Mouse (Mus musculus) heart, postnatal 36 days (tissue): ENCODE measurements around the gene AC134908.4. TPM values are rescaled to one million over a fixed set of nuclear protein-coding genes. Genes with fewer than 3 reads are reported as not detected.

Experiments used
- DNase-seq, 2 experiments: peaks; one replicate each; pipeline ENCODE4 v3.0.0; 2021 to 2022
- intact Hi-C: fragments of 180-260 bp; cut with DNase I; formaldehyde crosslinking; loops from one replicate; pipeline ENCODE4 v1.15.1; 2025
- total RNA-seq, 2 experiments: library from RNA; stranded (reverse); gene quantifications; 2 replicates each; pipeline ENCODE4 v1.2.3; 2021

Gene AC134908.4
- total RNA-seq, result under 1 TPM in 1 of 2 experiments, not detected in 1; 0.46 TPM

GRCm38 (mm10) chr17:25795609-25796092 lies at the start of gene AC134908.4:
Gene AC134908.4, minus strand, starts transcription at chr17:25795659.
- no peak for DNase-seq
- intact Hi-C loops, result loop anchor here (1.0 kb wide), 1 partner anchor 22 kb away; the partner anchor contains the start of gene Narfl

- peak; percentile 93 to 95 for DNase-seq
- intact Hi-C loops, result loop anchor here (2.0 kb wide), 1 partner anchor 24 kb away; the partner anchor contains the start of gene Mcrip2
These were observed 49.0 kb upstream of the AC134908.4 start, which contains the start of gene Rhot2 for GRCm38 (mm10) chr17:25844396-25844901. Gene Rhot2, minus strand, starts transcription at chr17:25844851.

GRCm38 (mm10) chr17:25843636-25844395 lies 48.4 kb upstream of the AC134908.4 start:
- DNase-seq, result no peak
- intact Hi-C loops, result loop anchor here (2.0 kb wide), 1 partner anchor 25 kb away; the partner anchor contains the start of gene Mcrip2

GRCm38 (mm10) chr17:25843122-25843521 lies 47.7 kb upstream of the AC134908.4 start:
- intact Hi-C loops, result no loop called here

GRCm38 (mm10) chr17:25842509-25842908 lies 47.0 kb upstream of the AC134908.4 start:
- no peak for DNase-seq
- intact Hi-C loops, result no loop called here

More at GRCm38 (mm10) chr17:25843122-25843521, 47.7 kb upstream of the AC134908.4 start:
- no peak for DNase-seq

GRCm38 (mm10) chr17:25841117-25841880 lies 45.8 kb upstream of the AC134908.4 start, which contains the start of gene Gm20683:
Gene Gm20683, minus strand, starts transcription at chr17:25841763.
- DNase-seq, result no peak
- intact Hi-C loops, result no loop called here

GRCm38 (mm10) chr17:25840519-25840918 lies 45.1 kb upstream of the AC134908.4 start:
- intact Hi-C loops, result no loop called here
- DNase-seq, result no peak

GRCm38 (mm10) chr17:25839455-25840235 lies 44.2 kb upstream of the AC134908.4 start:
- DNase-seq, result no peak

GRCm38 (mm10) chr17:25838904-25839303 lies 43.4 kb upstream of the AC134908.4 start:
- intact Hi-C loops, result no loop called here
- no peak for DNase-seq

More at GRCm38 (mm10) chr17:25839455-25840235, 44.2 kb upstream of the AC134908.4 start:
- intact Hi-C loops, result no loop called here

- intact Hi-C loops, result no loop called here
These were observed 42.1 kb upstream of the AC134908.4 start for GRCm38 (mm10) chr17:25837533-25837932.

GRCm38 (mm10) chr17:25837076-25837410 lies 41.6 kb upstream of the AC134908.4 start, which contains the start of gene Rhbdl1:
Gene Rhbdl1, minus strand, starts transcription at chr17:25837295.
- peak; percentile 64 to 67 for DNase-seq
- intact Hi-C loops, result no loop called here

More at GRCm38 (mm10) chr17:25837533-25837932, 42.1 kb upstream of the AC134908.4 start:
- no peak for DNase-seq

- intact Hi-C loops, result no loop called here
- DNase-seq, result peak in 1 of 2 experiments; percentile 27
These were observed 41.1 kb upstream of the AC134908.4 start for GRCm38 (mm10) chr17:25836397-25837075.

GRCm38 (mm10) chr17:25835816-25836215 lies 40.4 kb upstream of the AC134908.4 start:
- no peak for DNase-seq
- intact Hi-C loops, result no loop called here

- intact Hi-C loops, result no loop called here
- DNase-seq, result no peak
These were observed 39.8 kb upstream of the AC134908.4 start for GRCm38 (mm10) chr17:25835301-25835700.

GRCm38 (mm10) chr17:25834595-25835222 lies 39.2 kb upstream of the AC134908.4 start:
- intact Hi-C loops, result no loop called here
- no peak for DNase-seq

- intact Hi-C loops, result no loop called here
- DNase-seq, result peak in 1 of 2 experiments; percentile 25
These were observed 38.6 kb upstream of the AC134908.4 start for GRCm38 (mm10) chr17:25833961-25834594.

GRCm38 (mm10) chr17:25833291-25833663 lies 37.8 kb upstream of the AC134908.4 start, which contains the start of gene Stub1:
Gene Stub1, minus strand, starts transcription at chr17:25833404.
- DNase-seq, result peak in 1 of 2 experiments; percentile 90
- intact Hi-C loops, result no loop called here
